9 mouse cellular contexts compared by ENCODE assay signal in genomic region chr6:90703782-90704181, GRCm38 (mm10).
A peak's percentile ranks its signal among the peaks of the same experiment; 100 is the strongest.
DNase-seq lines count a peak whose midpoint lies in the region; ATAC-seq and TF ChIP-seq lines count a peak whose summit lies in the region.
"Had no signal": no experiment of that assay in that cellular context is flagged by ENCODE, and none has a peak within 500 bp of the region (broad histone marks: within the 10 kb centered on the region; RNA-seq: fewer than 3 reads in every experiment).

No protein-coding gene starts in this region.

- ATAC-seq in heart, postnatal 0 days (ENCODE audit: insufficient read depth, low read depth): no peak
- ATAC-seq in midbrain, embryonic 14.5 days (ENCODE audit: low FRiP score, low TSS enrichment): no peak

- peak overlapping the region; percentile 86 for H3K27ac ChIP-seq in heart, postnatal 0 days (ENCODE audit: low read depth)
- peak overlapping the region; percentile 51 for H3K27ac ChIP-seq in embryonic fibroblast, embryonic 13.5 days (ENCODE audit: insufficient read depth, low read length)
- H3K27ac ChIP-seq in limb, embryonic 10.5 days: peak overlapping the region; percentile 78
- peak overlapping the region; percentile 49; the same call in 1 of the 2 replicates for H3K27ac ChIP-seq in midbrain, embryonic 14.5 days (replicated peaks; ENCODE audit: low read depth, low read length)

- peaks cover 99% of the 10 kb centered on the region for H3K4me1 ChIP-seq in heart, postnatal 0 days (ENCODE audit: control insufficient read depth, insufficient read depth)
- peaks cover 27% of the 10 kb centered on the region for H3K4me1 ChIP-seq in embryonic fibroblast, embryonic 13.5 days (ENCODE audit: control insufficient read depth, insufficient read depth, low read length)
- H3K4me1 ChIP-seq in limb, embryonic 10.5 days: peaks cover 60% of the 10 kb centered on the region
- H3K4me1 ChIP-seq in midbrain, embryonic 14.5 days (ENCODE audit: control insufficient read depth, insufficient read depth, low read length): peaks cover 23% of the 10 kb centered on the region

- H3K27me3 ChIP-seq in heart, postnatal 0 days (ENCODE audit: control insufficient read depth, insufficient read depth, low read length): no peaks in the 10 kb centered on the region
- H3K27me3 ChIP-seq in limb, embryonic 10.5 days (ENCODE audit: low read depth, poor library complexity, severe bottlenecking): no peaks in the 10 kb centered on the region
- H3K27me3 ChIP-seq in midbrain, embryonic 14.5 days (ENCODE audit: control insufficient read depth, insufficient read depth, low read length): no peaks in the 10 kb centered on the region

- intact Hi-C loops in heart, postnatal 36 days (cut with DNase I): no loop called here

- no peak for TF ChIP-seq POLR2A in embryonic fibroblast, embryonic 13.5 days (IDR thresholded peaks at IDR 0.05; ENCODE audit: low read depth, low read length)

- no peak overlapping the region for H3K4me2 ChIP-seq in heart, postnatal 0 days (ENCODE audit: low read depth, low read length)
- no peak overlapping the region for H3K4me2 ChIP-seq in midbrain, embryonic 14.5 days (ENCODE audit: low read length)

- H3K9me3 ChIP-seq in heart, postnatal 0 days (replicated peaks; ENCODE audit: control insufficient read depth, low read length): no peaks in the 10 kb centered on the region
- no peaks in the 10 kb centered on the region for H3K9me3 ChIP-seq in limb, embryonic 10.5 days (replicated peaks)
- H3K9me3 ChIP-seq in midbrain, embryonic 14.5 days (ENCODE audit: control insufficient read depth, low read length): no peaks in the 10 kb centered on the region
- H3K9me3 ChIP-seq: G1E had no signal

- DNase-seq in heart, postnatal 0 days (ENCODE audit: low spot score): no peak
- no peak for DNase-seq in heart, postnatal 36 days
- no peak for DNase-seq in limb, embryonic 10.5 days (ENCODE audit: low spot score)
- DNase-seq in midbrain, embryonic 14.5 days: no peak
- no peak for DNase-seq in right cerebral cortex, postnatal 10 days (ENCODE audit: low spot score in 2 of 2)
- no peak for DNase-seq in thymus, postnatal 10 days (ENCODE audit: low spot score in 2 of 2)
- no peak for DNase-seq in frontal cortex, postnatal 14 days (ENCODE audit: low spot score in 2 of 2)

- H3K4me3 ChIP-seq in heart, postnatal 0 days (ENCODE audit: low read depth, low read length): no peak overlapping the region
- no peak overlapping the region for H3K4me3 ChIP-seq in embryonic fibroblast, embryonic 13.5 days (ENCODE audit: insufficient read depth, low read length)
- no peak overlapping the region for H3K4me3 ChIP-seq in limb, embryonic 10.5 days
- no peak overlapping the region for H3K4me3 ChIP-seq in midbrain, embryonic 14.5 days (replicated peaks; ENCODE audit: low read depth, low read length)

- TF ChIP-seq CTCF in heart, postnatal 0 days (IDR thresholded peaks at IDR 0.05; ENCODE audit: low read depth): no peak
- no peak for TF ChIP-seq CTCF in embryonic fibroblast, embryonic 13.5 days (IDR thresholded peaks at IDR 0.05; ENCODE audit: borderline replicate concordance, insufficient read depth, low read length)

- 26% methylated on average over 2 of the region's 2 CpGs for WGBS in heart, postnatal 0 days
- 64% methylated on average over 2 of the region's 2 CpGs for WGBS in limb, embryonic 10.5 days
- 58% methylated on average over 2 of the region's 2 CpGs for WGBS in midbrain, embryonic 14.5 days

- no peaks in the 10 kb centered on the region for H3K36me3 ChIP-seq in heart, postnatal 0 days (replicated peaks; ENCODE audit: control insufficient read depth, insufficient read depth, low read length)
- H3K36me3 ChIP-seq in limb, embryonic 10.5 days: no peaks in the 10 kb centered on the region
- no peaks in the 10 kb centered on the region for H3K36me3 ChIP-seq in midbrain, embryonic 14.5 days (ENCODE audit: control insufficient read depth, insufficient read depth, low read length)

- no peak for TF ChIP-seq EP300 in heart, postnatal 0 days (IDR thresholded peaks at IDR 0.05; ENCODE audit: low read depth)

- H3K9ac ChIP-seq in heart, postnatal 0 days (replicated peaks; ENCODE audit: low read depth, low read length): 0 out of 2 replicates have a peak overlapping the region, but pooled peaks have one; percentile 6
- H3K9ac ChIP-seq in midbrain, embryonic 14.5 days (replicated peaks; ENCODE audit: low read length): no peak overlapping the region
